Mouse (Mus musculus) testis, adult 2 months (tissue): ENCODE data around the gene Osmr.

Experiments used
- CTCF ChIP-seq: fragments of 200-500 bp; IDR thresholded peaks from 2 replicates; pipeline ENCODE4 v1.5.1; 2012; ENCODE audit warnings: low read depth, mild to moderate bottlenecking, inconsistent platforms, low read length, moderate library complexity; ENCODE audit not compliant: control insufficient read depth, insufficient read depth, insufficient replicate concordance
- POLR2A ChIP-seq: fragments of 200-500 bp; IDR thresholded peaks from 2 replicates; pipeline ENCODE4 v1.6.1; 2012; ENCODE audit warnings: low read depth, mild to moderate bottlenecking, inconsistent platforms, low read length, moderate library complexity; ENCODE audit not compliant: control insufficient read depth

DNA sequence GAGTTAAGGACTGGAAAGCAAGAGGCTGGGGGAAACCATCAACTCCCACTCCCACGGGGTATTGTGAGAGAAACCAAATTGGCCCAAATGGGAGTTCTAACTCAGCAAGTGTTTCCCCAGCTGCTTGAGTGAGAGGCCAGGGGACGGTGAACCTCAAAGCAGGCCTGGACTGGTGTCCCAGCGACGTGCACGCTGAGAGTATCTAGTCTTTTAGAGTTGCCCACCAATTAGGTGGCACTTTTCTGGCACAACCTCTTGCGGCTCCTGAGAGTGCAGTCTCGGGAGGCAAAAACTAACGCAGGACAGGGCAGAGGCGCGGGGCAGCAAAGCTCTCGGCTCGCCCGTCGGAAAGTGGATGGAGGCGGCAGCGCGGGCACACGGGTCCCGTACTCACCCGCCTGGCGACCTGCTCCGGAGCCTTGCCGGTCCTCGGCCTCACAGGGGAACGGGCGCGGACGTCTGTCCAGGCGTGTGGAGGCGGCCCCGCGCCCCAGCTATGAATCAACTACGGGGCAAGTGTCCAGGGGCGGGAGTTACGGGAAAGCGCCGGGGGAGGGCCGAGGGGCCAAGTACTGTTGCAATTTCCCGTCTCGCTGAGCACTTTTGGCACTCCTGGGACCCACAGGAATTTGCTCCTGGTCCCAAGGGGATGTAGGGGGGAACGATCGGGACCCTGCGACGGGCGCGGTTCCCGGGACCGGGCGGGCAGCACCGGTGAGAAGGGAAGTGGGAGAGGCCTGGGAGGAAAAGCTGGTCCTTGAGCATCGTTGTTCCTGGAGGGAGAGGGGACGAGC lies 765 bp downstream of the Osmr start:
- no peak for TF ChIP-seq CTCF
- no peak for TF ChIP-seq POLR2A
